Mouse (Mus musculus) Muller cell, postnatal 12 days (primary cell): ENCODE data around the gene Lpcat2.

ENCODE experiments used
- DNase-seq: peaks from one replicate; pipeline ENCODE4 v3.0.0-alpha.2; 2015; ENCODE audit errors: inconsistent ontology term

Lpcat2 gene

DNA sequence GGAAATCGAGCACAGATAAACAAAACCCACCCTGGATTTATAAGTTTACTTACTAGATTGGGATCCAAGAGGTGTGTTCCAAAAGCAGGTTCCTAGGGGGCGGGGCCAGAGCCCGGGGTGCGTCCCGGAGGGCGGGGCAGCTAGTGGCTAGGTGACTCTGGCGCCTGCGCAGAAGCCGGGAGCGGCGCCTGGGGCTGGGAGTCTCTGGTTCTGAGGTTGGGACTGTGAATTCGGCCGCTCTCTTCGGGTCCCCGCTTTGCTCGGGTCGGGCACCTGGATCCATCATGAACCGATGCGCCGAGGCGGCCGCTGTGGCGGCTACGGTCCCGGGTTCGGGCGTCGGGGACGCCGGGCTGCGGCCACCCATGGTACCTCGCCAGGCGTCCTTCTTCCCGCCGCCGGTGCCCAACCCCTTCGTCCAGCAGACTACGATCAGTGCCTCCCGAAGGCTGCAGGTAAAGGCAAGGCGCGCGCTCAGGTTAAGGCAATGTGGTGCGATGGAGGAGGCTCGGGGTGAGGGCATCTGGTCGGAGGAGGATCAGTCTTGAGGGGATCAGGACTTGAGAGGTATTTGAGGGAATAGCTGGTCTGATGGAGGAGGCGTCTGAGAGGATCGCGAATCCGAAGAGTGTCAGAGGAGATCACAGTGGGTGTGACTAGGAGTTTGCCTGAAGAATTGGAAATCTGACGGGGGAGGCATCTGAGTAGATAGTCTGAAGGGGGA, at the start of gene Lpcat2:
TSS of gene Lpcat2 (plus strand) at position 169 of the 724 bp plus-strand sequence.
- peak; percentile 88 for DNase-seq

DNA sequence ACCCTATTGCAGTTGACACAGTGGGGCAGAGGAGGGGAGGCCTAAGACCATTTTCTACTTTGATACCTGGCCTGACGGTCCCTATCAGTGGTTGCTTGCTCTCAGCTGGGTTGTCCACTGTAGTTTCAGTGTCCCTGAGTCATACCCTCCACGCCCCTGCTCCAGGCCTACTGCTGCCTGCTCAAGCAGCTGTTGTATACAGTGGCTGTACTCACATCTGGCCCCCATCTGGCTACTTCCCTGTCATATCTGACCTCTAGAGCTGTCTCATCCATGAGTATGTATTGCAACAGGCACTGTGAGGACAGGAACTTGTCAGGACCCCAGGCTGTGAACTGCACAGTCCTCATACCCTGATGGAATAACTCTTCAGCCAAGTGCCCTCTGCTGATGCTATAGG, 42.4 kb upstream of the Lpcat2 start:
- DNase-seq, result no peak

DNA sequence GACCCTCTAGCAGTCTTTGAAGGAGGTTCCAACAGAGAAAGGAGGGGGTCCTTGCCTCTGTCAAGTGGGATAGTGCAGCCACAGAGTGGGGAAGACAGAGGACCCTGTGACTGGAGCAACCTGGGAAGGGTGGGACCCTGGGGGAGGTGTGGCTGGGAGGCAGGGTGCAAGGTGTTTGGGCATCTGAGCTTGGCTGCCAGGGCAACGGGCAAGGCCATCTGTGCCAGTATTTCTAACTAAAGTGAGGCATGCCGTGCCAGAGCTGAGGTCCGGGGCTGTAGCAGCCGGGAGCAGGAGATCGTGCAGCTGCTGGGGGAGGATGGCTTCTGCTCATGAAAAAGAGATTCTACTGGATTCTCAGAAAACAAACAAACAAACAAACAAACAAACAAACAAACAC, 39.5 kb upstream of the Lpcat2 start:
- DNase-seq, result no peak

DNA sequence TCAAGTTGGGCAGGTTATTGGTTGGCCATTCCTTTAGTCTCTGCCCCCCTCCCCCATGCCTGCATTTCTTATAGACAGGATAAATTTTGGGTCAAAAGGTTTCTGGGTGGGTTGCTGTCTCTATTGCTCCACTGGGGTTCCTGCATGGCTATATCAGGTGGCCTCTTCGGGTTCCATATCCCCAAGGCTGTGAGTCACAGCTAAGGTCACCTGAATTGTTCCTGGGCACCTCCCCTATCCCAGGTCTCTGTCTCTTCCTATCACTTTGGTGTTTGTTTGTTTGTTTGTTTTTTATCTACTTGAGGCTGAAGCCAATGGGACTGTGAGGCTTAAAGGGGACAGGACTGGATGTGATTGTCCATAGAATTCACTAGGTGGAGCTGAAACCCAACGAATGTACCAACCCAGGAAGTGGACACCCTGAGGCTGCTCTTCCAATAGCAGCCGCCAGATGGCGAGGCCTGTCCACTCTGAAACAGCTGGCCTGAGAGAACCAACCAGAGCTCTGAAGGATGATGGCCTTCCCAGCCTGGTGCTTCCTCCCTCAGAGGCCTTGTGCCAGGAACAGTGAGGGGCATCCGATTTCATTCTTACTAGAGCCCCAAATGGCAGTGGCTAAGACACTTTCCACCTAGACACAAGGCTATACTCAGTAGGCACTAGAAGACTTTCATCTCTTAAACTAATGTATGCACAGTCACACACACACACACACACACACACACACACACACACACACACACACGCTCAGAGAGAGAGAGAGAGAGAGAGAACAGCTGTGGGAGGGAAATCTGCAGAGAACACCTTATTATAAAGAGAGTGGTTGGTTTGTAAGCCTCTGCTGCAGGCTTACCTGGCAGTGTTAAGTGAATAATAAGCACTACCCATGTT, 37.0 kb upstream of the Lpcat2 start:
- peak; percentile 84 for DNase-seq

DNA sequence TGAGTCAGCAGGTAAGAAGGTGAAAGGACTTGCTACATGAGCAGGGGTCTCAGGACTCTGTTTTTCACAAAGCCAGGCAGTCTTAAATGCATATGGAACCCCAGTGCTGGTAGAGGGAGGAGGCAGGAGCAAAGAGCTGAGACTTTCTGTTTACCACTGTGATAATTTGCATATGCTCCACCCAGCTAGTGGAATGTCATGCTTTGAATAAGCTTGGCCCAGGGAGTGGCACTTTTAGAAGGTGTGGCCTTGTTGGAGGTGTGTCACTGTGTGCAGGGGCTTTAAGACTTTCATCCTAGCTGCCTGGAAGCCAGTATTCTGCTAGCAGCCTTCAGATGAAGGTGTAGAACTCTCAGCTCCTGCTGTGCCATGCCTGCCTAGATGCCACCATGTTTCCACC, 34.0 kb upstream of the Lpcat2 start:
- DNase-seq, result peak; percentile 37

DNA sequence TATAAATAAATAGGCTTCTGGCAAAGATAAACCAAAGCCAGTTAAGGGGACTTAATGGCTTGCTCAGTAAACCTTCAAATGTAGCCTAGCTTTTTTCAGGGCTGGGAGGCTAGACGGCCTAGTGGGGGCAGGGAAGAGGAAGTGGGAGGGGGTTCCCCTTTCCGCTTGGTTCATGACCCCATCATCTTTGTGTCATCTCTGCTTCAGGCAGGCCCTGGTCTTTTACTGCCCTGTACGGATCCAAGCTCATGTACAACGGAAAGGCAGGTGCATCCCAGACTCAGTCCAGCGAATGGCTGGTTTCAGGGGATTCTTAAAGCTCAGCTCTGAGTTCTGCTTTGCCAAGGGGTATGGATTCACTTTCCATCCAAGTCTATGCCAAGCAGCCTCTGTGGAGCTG, 32.8 kb upstream of the Lpcat2 start:
- DNase-seq, result no peak

DNA sequence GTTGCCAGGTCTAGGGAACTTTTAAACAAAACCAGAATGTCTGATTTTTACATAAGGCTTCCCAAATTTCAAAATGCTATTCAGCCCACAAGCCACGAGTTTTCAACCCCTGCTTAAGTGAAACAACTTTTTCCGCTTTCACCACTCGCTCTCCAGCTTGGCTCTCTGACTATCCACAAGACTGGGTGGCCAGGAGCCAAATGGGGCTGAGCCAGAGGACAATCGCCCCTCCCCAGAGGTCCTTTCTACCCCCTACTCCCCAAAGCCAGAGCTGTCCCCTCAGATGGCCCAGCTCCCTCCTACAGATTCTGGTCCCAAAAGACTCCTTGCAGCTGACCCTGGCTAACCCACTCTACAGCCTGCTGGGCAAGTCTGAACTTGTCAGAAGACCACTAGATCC, 29.1 kb upstream of the Lpcat2 start:
- DNase-seq, result peak; percentile 29

DNA sequence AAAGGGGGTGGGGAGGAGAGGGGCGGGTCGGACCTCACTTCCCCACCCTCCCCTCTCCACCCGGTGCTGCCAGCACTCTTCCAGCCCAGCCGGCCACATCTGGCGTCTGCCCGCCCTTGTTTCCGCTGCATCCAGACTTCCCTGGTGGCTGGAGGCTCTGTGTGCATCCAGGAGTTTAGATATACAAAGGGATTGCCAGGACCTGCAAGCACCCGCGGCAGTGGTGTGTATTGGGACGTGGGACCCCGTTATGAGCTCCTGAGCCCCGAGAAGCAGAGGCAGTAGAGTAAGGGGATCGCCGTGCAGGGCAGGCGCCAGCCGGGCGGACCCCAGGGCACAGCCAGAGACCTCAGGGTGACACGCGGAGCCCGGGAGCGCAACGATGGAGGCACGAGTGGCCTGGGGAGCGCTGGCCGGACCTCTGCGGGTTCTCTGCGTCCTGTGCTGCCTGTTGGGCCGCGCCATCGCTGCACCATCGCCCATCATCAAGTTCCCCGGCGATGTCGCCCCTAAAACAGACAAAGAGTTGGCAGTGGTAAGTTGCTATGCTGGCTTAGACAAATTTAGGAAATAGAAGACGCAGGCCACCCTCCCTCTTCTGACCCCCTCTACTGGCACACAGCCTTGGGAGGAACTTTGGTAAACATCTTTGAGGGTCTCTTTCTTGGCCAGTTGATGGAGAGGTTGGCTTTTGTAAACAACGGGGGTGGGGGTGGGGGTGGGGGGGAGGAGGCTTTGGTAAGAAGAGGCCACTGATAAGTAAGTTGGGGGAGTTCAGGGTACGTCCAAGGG, 27.7 kb upstream of the Lpcat2 start, which contains the start of gene Mmp2:
TSS of gene Mmp2 (plus strand) at position 49 of the 792 bp plus-strand sequence.
- DNase-seq, result no peak

DNA sequence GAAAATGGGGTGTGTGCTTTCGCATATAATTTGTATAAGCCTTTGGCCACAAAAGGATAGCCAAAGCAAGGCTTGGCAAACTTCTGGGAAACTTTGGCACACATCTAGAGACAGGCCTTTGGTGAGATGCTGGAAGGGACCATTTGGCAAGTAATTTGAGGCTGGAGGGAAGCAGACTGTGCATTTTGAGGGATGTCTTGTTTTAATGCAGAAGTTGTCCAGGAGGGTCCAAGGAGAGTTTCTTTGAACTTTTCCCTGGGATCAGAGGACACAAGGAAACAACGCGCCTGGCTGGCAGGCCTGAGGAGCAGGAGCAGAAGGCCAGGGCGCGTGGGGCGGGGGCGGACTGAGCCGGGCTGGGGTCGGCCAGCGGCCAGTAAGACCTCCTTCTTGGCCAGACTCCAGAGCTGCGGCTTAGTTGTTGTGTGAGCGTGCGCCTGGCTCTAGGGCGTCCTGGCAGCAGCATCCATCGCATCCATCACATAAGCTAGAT, 26.8 kb upstream of the Lpcat2 start:
- peak; percentile 70 for DNase-seq

DNA sequence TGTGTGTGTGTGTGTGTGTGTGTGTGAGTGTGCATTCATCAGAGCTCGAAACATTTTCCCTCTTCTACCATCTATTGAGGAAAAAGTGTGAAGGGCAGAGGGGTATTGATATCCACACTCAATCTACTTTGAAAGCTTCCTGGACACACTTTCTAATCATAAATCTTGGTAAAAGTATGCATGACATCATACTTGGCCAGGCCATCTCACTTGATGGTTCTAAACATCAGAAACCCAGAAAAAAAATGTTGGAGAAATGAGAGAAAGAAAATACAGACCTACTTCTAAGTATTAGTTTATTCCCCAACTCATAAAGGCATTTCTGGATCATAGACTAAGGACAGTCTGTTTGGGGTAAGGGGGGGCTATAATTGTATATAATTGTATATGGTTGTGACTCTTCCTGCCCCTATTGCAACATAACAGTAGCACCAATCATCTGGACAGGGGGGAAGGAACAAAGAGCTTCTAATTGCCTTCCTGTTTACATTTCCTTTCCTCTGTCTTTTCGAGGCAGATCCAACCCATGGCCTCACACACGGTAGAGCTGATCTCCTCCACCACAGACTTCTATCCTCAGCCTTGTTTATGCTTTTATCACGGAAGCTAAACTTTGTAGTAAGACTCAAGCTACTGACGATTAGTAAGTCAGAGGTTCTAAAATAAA, 20.9 kb upstream of the Lpcat2 start:
- no peak for DNase-seq

DNA sequence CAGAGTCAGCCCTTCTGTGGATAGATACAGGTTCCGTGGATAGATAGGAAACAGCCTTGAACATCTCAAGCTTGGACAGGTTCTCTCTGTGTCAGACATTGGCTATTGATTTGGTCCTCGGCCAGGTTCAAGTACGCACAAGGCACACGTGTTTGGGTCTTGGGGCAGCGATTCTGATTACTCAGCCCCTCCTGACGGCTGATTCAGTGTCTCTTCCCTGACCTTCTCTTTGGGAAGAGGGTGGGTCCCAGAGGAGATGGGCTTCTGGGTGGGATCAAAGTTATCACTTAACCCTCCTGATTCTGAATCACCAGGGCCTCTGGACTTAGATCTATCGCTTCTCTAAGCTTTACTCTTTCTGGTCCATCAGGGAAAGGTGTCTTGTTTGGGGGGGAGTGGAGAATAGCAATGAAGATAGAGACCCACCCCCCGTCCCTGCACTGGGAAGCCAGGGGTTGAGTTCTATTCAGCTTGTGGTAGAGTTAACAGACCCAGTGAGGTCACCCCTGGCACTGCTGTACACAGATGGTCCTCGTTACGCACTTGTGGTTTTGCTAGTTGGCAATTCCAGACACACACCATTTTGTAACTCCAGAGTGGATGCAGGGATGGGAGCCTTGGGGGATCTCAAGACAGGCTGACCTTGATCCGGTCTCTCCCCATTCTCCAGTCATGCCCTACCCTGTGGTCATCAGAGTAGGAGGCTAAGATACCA, 20.2 kb upstream of the Lpcat2 start:
- DNase-seq, result peak; percentile 62

DNA sequence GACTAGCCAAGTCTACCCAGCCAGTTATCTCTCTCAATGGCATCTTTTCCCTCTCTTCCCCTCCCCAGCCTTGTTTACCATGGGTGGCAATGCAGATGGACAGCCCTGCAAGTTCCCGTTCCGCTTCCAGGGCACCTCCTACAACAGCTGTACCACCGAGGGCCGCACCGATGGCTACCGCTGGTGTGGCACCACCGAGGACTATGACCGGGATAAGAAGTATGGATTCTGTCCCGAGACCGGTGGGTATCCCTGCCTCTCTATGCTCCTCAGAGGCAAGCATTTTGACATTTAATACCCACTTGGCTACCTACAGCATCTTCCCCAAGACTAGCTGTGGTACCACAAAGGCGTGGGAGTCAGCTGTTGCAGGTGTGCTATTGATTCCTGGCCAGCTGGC, 19.2 kb upstream of the Lpcat2 start:
- DNase-seq, result no peak

DNA sequence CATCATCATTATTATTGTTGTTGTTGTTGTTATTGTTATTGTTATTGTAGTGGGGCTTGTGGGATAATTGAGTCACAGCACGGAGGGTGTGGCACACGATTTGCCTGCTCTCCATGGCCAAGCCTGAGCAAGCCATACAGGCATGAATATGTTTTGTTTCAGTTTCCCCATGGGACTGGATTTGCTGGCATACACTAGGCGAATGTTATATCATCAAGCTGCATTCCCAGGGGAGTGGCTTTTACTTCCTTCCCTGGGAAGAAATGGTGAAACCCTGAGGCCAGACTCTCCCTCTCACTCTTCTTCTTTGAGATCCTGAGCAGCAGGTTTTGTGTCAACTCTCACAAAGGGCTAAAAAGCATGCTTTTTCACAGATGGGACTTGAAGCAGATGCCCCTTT, 16.5 kb upstream of the Lpcat2 start:
- no peak for DNase-seq

DNA sequence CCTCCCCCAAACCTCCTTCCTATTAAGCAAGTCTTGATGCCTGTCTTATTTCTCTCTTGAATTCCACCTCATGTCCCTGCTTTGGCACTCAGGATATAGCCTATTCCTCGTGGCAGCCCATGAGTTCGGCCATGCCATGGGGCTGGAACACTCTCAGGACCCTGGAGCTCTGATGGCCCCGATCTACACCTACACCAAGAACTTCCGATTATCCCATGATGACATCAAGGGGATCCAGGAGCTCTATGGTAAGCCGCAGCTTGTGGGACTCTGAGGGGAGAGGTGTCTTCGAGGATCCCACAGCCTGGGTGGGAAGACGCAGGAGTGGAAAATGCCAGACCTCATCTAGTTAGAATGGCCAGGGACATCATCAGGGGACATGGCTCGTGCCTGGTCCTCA, 16.0 kb upstream of the Lpcat2 start:
- DNase-seq, result no peak

DNA sequence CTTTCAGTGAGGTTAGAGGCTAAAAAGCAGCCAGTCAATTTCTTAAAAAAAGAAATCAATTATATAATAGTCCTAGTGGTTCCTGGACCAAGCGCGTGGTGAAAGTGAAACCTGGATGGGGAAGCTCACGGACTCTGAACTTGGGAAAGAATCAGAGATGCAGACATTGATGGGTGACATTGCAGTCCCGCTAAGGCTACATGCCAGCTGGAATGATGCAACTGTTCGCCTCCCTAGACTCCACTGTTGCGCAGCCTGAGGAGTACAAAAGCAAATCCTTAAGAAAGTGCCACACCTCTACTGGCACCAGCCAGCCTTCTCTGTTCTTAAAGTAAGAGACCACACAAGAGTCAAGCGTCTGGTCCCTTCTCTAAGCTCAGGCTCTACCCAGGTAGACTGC, 15.3 kb upstream of the Lpcat2 start:
- DNase-seq, result no peak

DNA sequence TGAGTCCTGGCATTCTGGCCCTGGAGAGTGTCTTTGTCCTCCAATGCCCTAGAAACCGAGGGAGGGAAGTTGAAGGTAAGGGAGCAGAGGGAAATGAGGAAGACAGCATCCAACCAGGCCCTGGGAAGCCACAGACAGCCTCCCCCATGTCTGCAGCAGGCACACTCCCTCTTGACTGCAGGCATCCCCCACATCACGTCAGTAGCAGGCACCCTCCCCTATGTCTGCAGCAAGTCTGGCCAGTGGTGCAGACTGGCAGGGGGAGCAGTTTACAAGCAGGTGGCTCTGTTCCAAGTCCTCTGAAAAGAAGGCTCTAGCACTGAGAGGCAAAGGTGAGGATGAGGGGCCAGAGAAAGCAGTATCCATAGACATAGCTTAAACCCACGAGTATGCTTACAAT, 8.5 kb upstream of the Lpcat2 start:
- DNase-seq, result peak; percentile 83

DNA sequence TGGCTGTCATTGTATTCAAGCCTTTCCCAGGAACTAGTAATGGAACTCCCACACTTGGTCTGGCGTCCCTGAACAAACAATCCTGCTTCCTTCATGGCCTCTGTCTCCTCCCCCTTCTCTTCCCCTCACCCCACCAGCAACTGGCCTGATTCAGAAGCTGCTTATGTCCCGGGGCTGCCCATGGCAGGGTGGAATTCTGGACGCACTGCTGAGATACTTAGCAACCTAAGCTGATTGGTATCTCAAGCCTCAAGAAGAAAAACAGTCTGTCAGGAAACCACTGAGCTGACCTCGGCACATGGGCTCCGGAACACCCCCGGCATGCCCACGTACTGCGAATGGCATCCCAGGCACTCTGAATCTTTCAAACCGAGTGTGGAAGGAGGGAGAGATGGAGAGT, 7.8 kb upstream of the Lpcat2 start:
- DNase-seq, result peak; percentile 99

DNA sequence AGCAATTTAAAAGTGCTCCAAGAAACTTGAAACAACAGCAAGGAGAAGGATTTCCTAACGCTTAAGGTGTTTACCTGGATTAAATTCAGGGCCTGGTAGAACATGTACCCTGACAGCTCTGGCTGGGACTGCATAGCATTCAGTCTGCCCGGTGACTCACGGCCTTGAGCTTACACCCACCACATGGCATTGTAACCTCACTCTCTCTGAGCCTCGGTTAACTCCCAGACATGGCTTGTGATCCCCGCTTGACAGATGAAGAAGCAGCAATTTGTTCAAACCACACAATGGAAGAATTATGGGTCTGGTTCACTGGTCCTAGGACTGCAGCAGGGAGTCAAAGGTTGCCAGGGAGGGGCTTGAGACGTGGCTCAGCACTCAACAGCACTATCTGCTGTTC, 5.9 kb upstream of the Lpcat2 start:
- peak; percentile 91 for DNase-seq

DNA sequence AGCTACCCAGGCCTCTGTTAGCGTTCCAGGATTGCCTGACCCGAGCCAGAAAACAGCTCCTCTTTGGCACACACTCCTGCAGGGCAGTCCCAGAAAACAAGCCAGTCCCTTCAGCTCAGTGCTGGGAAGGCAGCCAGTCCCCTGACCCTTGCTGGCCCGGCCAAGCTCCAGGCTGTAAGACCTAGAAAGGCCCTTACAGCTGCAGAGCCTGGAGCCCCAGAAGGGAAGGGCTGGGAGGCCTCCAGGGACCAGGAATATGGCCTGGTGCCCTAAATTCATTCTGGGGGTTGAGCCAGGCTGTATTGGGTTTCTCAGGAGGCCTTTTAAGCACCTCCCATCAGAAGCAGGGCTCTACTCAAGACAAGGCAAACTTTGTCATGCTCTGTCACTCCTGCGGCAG, 4.9 kb upstream of the Lpcat2 start:
- peak; percentile 97 for DNase-seq

DNA sequence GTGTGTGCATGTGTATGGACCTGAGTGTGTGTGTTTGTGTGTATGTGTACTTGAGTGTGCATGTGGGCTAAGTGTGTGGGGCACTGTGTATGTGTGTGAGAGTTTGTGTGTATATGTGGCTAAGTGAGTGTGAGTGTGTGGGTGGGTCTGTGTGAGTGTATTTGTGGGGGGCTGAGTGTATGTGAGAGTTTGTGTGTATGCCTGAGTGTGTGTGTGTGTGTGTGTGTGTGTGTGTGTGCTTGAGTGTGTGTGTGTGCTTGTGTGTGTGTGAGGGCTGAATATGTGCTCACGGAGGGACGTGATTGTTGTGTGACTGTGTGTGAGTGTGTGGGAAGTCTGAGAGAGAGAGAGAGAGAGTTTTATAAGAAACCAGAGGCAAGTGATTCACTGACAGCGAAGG, 3.8 kb upstream of the Lpcat2 start:
- DNase-seq, result no peak
